Mouse (Mus musculus): ENCODE results near the gene Zfp804b. TPM values are rescaled to one million over a fixed set of nuclear protein-coding genes. Genes with fewer than 3 reads are reported as not detected.

Gene Zfp804b
- polyA plus RNA-seq, 1 experiment from 2014 or later: 0.13 TPM

DNA sequence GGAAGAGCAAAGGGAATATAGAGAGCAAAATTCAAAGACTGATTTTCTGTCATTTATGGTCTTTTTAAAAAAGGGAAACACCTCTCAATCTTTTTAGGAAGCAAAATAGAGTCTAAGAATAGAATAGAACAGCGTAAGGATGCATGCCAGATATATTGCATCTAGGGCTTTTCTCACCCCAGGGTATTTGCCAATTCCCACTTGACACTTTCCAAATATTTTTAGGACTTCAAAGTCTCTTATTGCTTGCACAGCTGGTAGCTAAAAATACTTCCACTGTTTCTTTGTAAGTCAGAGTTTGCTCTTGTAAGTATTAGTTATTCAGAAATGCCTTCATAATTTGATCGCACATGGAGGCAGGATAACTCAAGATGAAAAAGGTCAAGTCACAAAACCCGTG is 204.9 kb downstream of the Zfp804b start:
- WGBS: 62% methylated on average over 3 of the region's 3 CpGs
- no peaks in the 10 kb centered on the region for H3K27me3 ChIP-seq (replicated peaks; ENCODE audit: control insufficient read depth, insufficient read depth, low read length)
- ATAC-seq: no peak
- H3K36me3 ChIP-seq (ENCODE audit: control insufficient read depth, insufficient read depth, low read length): no peaks in the 10 kb centered on the region
- H3K27ac ChIP-seq (ENCODE audit: low read length): no peak overlapping the region
- no peaks in the 10 kb centered on the region for H3K9me3 ChIP-seq (ENCODE audit: control insufficient read depth, low read length)
- H3K4me2 ChIP-seq (ENCODE audit: low read depth, low read length): no peak overlapping the region
- H3K4me3 ChIP-seq (ENCODE audit: low read length): no peak overlapping the region
- H3K4me1 ChIP-seq (ENCODE audit: control insufficient read depth, insufficient read depth, low read length): no peaks in the 10 kb centered on the region
- no peak overlapping the region for H3K9ac ChIP-seq (ENCODE audit: low read depth, low read length)

DNA sequence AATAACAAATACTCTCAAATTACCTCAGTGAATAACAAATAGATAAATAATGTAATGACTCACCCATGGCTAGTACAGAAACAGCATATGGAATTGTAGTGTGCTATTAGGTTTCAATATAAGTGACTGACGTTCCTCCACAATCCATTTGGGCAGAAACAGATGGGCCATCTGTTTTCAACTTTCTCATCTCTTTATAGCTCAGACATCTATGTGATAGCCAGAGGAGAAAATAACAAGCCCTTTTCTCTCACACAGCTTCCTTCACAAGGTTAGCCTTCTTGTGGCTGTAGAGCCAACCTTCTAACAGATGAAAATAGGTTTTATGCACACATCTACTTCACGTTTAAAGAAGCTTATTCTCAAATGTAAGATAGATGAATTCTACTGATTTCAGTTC is 242.2 kb downstream of the Zfp804b start:
- no peak for ATAC-seq
- Histone ChIP-seq H3K4me2 (ENCODE audit: low read depth, low read length) (no peak overlapping the region), H3K27ac (ENCODE audit: low read length) (no peak overlapping the region), H3K36me3 (ENCODE audit: control insufficient read depth, insufficient read depth, low read length) (no peaks in the 10 kb centered on the region), H3K4me3 (ENCODE audit: low read length) (no peak overlapping the region), H3K9ac (ENCODE audit: low read depth, low read length) (no peak overlapping the region), H3K9me3 (ENCODE audit: control insufficient read depth, low read length) (no peaks in the 10 kb centered on the region), H3K4me1 (ENCODE audit: control insufficient read depth, insufficient read depth, low read length) (no peaks in the 10 kb centered on the region), H3K27me3 (replicated peaks; ENCODE audit: control insufficient read depth, insufficient read depth, low read length) (no peaks in the 10 kb centered on the region)
- 43% methylated on average over 2 of the region's 2 CpGs for WGBS

DNA sequence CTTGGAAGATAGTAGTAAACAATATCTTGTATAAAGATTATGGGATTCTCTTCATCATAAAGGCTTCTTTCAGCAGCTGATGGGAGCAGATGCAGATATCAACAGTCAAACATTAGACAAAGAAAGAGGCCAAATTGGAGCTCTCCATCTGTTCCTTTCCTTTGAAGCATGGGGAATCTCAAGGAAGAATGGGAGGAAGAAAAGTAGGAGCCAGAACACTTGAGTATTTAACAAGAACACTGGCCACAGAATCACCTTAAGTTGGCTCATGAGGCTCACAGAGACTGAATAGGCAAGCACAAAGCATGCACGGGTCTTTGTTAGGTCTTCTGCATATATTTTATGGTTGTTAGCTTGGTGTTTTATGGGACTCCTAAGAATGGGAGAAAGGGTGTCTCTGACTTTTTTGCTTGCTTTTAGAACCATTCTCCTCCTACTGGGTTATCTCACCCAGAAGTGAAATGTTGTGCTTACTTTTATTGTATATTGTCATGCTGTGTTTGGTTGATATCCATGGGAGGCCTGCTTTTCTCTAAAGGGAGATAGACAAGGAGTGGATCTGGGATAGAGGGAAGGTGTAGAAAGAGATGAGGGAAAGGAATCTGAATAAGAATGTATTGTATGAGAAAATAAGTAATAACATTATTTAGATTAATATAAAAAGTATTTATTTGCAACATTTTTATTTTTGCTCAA is 270.5 kb downstream of the Zfp804b start:
- Histone ChIP-seq H3K36me3 (ENCODE audit: control insufficient read depth, insufficient read depth, low read length) (no peaks in the 10 kb centered on the region), H3K9ac (ENCODE audit: low read depth, low read length) (no peak overlapping the region), H3K27ac (ENCODE audit: low read length) (no peak overlapping the region), H3K4me1 (ENCODE audit: control insufficient read depth, insufficient read depth, low read length) (no peaks in the 10 kb centered on the region), H3K4me3 (ENCODE audit: low read length) (no peak overlapping the region), H3K4me2 (ENCODE audit: low read depth, low read length) (no peak overlapping the region), H3K9me3 (ENCODE audit: control insufficient read depth, low read length) (no peaks in the 10 kb centered on the region), H3K27me3 (replicated peaks; ENCODE audit: control insufficient read depth, insufficient read depth, low read length) (no peaks in the 10 kb centered on the region)
- 50% methylated on average over 1 of the region's 1 CpGs for WGBS
- ATAC-seq: no peak

DNA sequence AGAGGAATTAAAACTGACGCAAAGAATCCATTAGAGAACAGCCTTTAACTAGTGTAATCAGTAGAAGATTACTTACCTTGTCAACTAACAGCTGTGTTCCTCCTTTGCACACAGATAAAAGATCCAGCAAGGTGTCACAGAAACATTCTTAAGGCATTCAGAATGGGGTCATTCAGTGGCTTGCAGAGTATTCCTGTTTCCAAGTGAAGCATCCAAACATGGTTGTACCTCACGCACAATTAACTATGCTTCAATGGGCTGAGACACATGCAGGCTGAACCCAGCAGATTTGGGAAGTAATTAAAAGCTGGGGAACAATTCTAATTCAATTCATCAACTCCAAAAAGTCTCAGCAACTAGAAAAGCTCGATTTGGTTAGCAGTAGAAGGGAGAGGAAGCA is 337.1 kb downstream of the Zfp804b start:
- WGBS: 47% methylated on average over 3 of the region's 3 CpGs
- H3K27me3 ChIP-seq (replicated peaks; ENCODE audit: control insufficient read depth, insufficient read depth, low read length): no peaks in the 10 kb centered on the region
- H3K9me3 ChIP-seq (ENCODE audit: control insufficient read depth, low read length): no peaks in the 10 kb centered on the region

DNA sequence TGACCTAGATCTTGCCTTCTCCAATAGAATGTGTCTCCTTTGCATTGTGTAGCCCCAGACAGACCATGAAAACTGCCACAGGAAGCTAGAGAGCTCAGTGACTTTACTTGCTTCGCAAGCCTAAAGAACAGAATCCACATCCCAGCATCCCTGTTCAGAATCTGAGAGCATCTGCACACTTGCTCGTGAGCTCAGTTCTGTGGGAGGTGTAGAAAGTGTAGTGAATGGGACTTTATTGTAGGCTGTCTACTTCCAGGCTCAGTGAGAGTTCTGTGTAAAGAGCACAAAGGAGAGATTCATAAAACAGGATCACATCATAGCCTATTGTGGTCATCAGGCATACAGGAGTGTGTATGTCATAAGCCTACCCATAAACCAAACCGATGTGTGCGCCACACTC is 360.6 kb downstream of the Zfp804b start:
- Histone ChIP-seq H3K36me3 (ENCODE audit: control insufficient read depth, insufficient read depth, low read length) (no peaks in the 10 kb centered on the region), H3K27me3 (replicated peaks; ENCODE audit: control insufficient read depth, insufficient read depth, low read length) (no peaks in the 10 kb centered on the region), H3K9ac (ENCODE audit: low read depth, low read length) (no peak overlapping the region), H3K4me1 (ENCODE audit: control insufficient read depth, insufficient read depth, low read length) (no peaks in the 10 kb centered on the region), H3K4me2 (ENCODE audit: low read depth, low read length) (no peak overlapping the region), H3K4me3 (ENCODE audit: low read length) (no peak overlapping the region), H3K27ac (ENCODE audit: low read length) (no peak overlapping the region), H3K9me3 (ENCODE audit: control insufficient read depth, low read length) (no peaks in the 10 kb centered on the region)
- 87% methylated on average over 4 of the region's 4 CpGs for WGBS
- no peak for ATAC-seq

More for the DNA sequence above, 337.1 kb downstream of the Zfp804b start:
- ATAC-seq: no peak
- no peaks in the 10 kb centered on the region for H3K36me3 ChIP-seq (ENCODE audit: control insufficient read depth, insufficient read depth, low read length)
- no peaks in the 10 kb centered on the region for H3K4me1 ChIP-seq (ENCODE audit: control insufficient read depth, insufficient read depth, low read length)
- no peak overlapping the region for H3K9ac ChIP-seq (ENCODE audit: low read depth, low read length)
- H3K27ac ChIP-seq (ENCODE audit: low read length): no peak overlapping the region
- H3K4me3 ChIP-seq (ENCODE audit: low read length): no peak overlapping the region
- H3K4me2 ChIP-seq (ENCODE audit: low read depth, low read length): no peak overlapping the region

DNA sequence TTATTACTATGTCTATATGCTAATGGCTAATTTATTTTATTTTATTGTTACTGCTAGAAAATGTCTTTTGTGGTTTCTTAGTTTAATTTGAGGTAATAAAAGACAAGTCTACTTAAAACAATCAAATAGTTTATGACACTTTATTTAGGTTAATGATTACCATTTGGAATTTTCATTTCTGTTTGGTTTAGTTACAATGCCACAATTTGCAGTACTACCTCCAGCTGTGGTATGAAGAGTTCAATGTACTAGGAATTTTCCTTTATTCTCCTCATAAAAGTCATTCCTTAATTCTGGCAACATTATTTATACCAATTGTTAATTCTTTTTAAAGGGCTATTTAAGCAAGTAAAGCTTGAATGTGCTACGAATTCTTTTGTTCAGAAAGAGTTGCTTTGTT is 409.7 kb downstream of the Zfp804b start:
- no peaks in the 10 kb centered on the region for H3K9me3 ChIP-seq (ENCODE audit: control insufficient read depth, low read length)
- no peaks in the 10 kb centered on the region for H3K36me3 ChIP-seq (ENCODE audit: control insufficient read depth, insufficient read depth, low read length)
- H3K4me3 ChIP-seq (ENCODE audit: low read length): no peak overlapping the region
- 50% methylated on average over 1 of the region's 1 CpGs for whole genome bisulfite sequencing
- H3K9ac ChIP-seq (ENCODE audit: low read depth, low read length): no peak overlapping the region
- H3K4me2 ChIP-seq (ENCODE audit: low read depth, low read length): no peak overlapping the region
- ATAC-seq: peak; percentile 73
- no peak overlapping the region for H3K27ac ChIP-seq (ENCODE audit: low read length)
- H3K27me3 ChIP-seq (replicated peaks; ENCODE audit: control insufficient read depth, insufficient read depth, low read length): no peaks in the 10 kb centered on the region
- no peaks in the 10 kb centered on the region for H3K4me1 ChIP-seq (ENCODE audit: control insufficient read depth, insufficient read depth, low read length)

DNA sequence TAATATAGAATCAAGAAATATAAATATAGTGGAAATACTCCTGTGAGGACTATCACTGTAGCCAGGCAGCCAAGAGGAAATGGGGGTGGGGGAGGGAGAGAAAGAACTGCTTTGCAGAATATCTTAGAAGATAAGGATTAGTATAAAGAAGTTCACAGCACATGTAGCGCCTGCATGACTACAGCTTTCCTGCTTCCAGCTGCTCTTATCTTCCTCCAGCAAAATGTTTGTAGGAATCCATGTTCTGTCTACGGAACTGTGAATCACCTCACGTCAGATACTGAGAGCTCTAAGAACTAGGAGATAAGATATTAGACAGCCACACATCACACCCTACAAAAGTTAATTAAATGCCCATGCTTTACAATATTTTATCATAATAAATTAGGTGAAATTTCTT is 433.3 kb downstream of the Zfp804b start:
- Histone ChIP-seq H3K4me3 (ENCODE audit: low read length) (no peak overlapping the region), H3K27me3 (replicated peaks; ENCODE audit: control insufficient read depth, insufficient read depth, low read length) (no peaks in the 10 kb centered on the region), H3K4me1 (ENCODE audit: control insufficient read depth, insufficient read depth, low read length) (no peaks in the 10 kb centered on the region), H3K4me2 (ENCODE audit: low read depth, low read length) (no peak overlapping the region), H3K9ac (ENCODE audit: low read depth, low read length) (no peak overlapping the region), H3K36me3 (ENCODE audit: control insufficient read depth, insufficient read depth, low read length) (no peaks in the 10 kb centered on the region), H3K9me3 (ENCODE audit: control insufficient read depth, low read length) (no peaks in the 10 kb centered on the region), H3K27ac (ENCODE audit: low read length) (no peak overlapping the region)
- ATAC-seq: no peak
- WGBS: 71% methylated on average over 3 of the region's 3 CpGs

DNA sequence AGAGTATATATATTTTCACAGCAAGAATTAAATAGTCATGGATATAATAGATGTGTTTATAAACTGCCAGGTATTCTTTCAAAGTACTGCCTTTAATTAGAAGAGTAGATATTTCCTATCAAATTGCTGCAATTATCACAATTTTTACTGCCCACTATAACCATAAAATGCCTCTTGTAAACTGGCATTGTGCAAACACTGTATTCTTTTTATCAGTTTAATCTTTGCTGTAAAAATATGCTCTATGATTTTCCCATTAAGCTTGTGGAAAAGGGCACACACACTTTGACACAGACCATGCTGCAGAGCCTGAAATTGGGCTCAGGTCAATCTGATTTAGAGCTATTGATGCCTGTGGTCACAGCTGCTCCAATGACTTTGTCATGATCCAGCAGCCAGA is 463.2 kb downstream of the Zfp804b start:
- Histone ChIP-seq H3K9me3 (ENCODE audit: control insufficient read depth, low read length) (no peaks in the 10 kb centered on the region), H3K36me3 (ENCODE audit: control insufficient read depth, insufficient read depth, low read length) (no peaks in the 10 kb centered on the region), H3K4me3 (ENCODE audit: low read length) (no peak overlapping the region), H3K9ac (ENCODE audit: low read depth, low read length) (no peak overlapping the region), H3K27me3 (replicated peaks; ENCODE audit: control insufficient read depth, insufficient read depth, low read length) (no peaks in the 10 kb centered on the region), H3K4me2 (ENCODE audit: low read depth, low read length) (no peak overlapping the region), H3K4me1 (ENCODE audit: control insufficient read depth, insufficient read depth, low read length) (no peaks in the 10 kb centered on the region), H3K27ac (ENCODE audit: low read length) (no peak overlapping the region)
- ATAC-seq: peak; percentile 72

DNA sequence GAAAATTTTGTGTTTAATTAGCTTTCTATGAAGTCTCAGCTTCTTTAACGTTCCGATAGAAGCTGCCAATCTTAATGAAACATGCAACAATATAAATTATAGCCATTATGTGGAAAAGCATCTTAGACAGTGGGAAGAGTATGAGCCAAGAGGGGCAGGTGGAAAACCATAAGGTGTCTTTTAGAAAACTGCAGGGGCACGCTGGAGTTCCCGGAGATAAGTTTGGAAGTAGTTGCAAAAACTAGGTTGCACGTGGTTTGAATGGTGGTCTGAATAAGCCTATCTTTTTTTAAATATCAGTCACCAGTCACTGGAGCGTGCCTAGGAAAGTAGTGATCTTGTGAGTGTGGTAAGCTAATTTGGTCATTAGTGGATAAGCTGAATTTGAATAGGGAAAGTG is 473.0 kb downstream of the Zfp804b start:
- H3K9me3 ChIP-seq (ENCODE audit: control insufficient read depth, low read length): no peaks in the 10 kb centered on the region
- H3K27me3 ChIP-seq (replicated peaks; ENCODE audit: control insufficient read depth, insufficient read depth, low read length): no peaks in the 10 kb centered on the region
- 91% methylated on average over 6 of the region's 6 CpGs for WGBS
- ATAC-seq: no peak
- H3K36me3 ChIP-seq (ENCODE audit: control insufficient read depth, insufficient read depth, low read length): no peaks in the 10 kb centered on the region
- no peaks in the 10 kb centered on the region for H3K4me1 ChIP-seq (ENCODE audit: control insufficient read depth, insufficient read depth, low read length)
- no peak overlapping the region for H3K9ac ChIP-seq (ENCODE audit: low read depth, low read length)
- H3K4me3 ChIP-seq (ENCODE audit: low read length): no peak overlapping the region
- no peak overlapping the region for H3K27ac ChIP-seq (ENCODE audit: low read length)
- H3K4me2 ChIP-seq (ENCODE audit: low read depth, low read length): no peak overlapping the region

DNA sequence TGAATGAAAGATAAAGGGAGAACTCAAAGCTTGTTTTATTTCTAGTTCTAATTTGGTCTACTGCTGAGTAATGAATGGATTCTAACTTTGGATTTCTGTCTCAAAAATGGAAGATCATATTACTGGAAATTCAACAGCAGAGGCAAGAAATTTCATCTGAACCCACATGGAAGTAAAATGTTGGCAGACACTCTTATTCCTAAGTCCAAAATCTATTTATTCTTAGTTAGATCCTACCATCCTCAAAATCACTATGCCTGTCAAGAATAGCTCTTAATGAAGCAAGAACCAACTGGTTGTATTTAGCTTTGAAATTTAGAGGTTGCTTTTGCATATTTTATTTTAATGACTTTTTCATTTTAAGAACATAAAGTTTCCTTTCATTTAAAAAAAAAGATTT is 473.6 kb downstream of the Zfp804b start:
- Histone ChIP-seq H3K9ac (ENCODE audit: low read depth, low read length) (no peak overlapping the region), H3K9me3 (ENCODE audit: control insufficient read depth, low read length) (no peaks in the 10 kb centered on the region), H3K4me1 (ENCODE audit: control insufficient read depth, insufficient read depth, low read length) (no peaks in the 10 kb centered on the region), H3K36me3 (ENCODE audit: control insufficient read depth, insufficient read depth, low read length) (no peaks in the 10 kb centered on the region), H3K4me2 (ENCODE audit: low read depth, low read length) (no peak overlapping the region), H3K27me3 (replicated peaks; ENCODE audit: control insufficient read depth, insufficient read depth, low read length) (no peaks in the 10 kb centered on the region), H3K27ac (ENCODE audit: low read length) (no peak overlapping the region), H3K4me3 (ENCODE audit: low read length) (no peak overlapping the region)
- ATAC-seq: no peak

Data from intestine, embryonic 16.5 days (tissue).